Mouse (Mus musculus): Measurements from ENCODE around the gene Gpr137.

Gene Gpr137

GRCm38 (mm10) chr19:6941372-6942248 lies 670 bp downstream of the Gpr137 start, which contains the start of gene Bad:
Gene Bad, plus strand, starts transcription at chr19:6941861.
- WGBS: 1% methylated on average over 83 of the region's 83 CpGs

- WGBS: 13% methylated on average over 29 of the region's 29 CpGs
Measured at GRCm38 (mm10) chr19:6940396-6941351, 1.6 kb downstream of the Gpr137 start.

- 66% methylated on average over 20 of the region's 20 CpGs for WGBS
Measured at GRCm38 (mm10) chr19:6939106-6940002, 2.9 kb downstream of the Gpr137 start.

- WGBS: 62% methylated on average over 16 of the region's 16 CpGs
Measured at GRCm38 (mm10) chr19:6937541-6938465, 4.5 kb downstream of the Gpr137 start.

- 23% methylated on average over 3 of the region's 3 CpGs for WGBS
Measured at GRCm38 (mm10) chr19:6936299-6936698, 6.0 kb downstream of the Gpr137 start.

GRCm38 (mm10) chr19:6934195-6934977 lies 7.9 kb downstream of the Gpr137 start, which contains the start of gene Kcnk4:
Gene Kcnk4, minus strand, starts transcription at chr19:6934515.
- 9% methylated on average over 23 of the region's 23 CpGs for WGBS

GRCm38 (mm10) chr19:6933436-6934194 lies 8.7 kb downstream of the Gpr137 start:
- 3% methylated on average over 58 of the region's 58 CpGs for WGBS

GRCm38 (mm10) chr19:6933102-6933435 lies 9.2 kb downstream of the Gpr137 start:
- WGBS: 31% methylated on average over 4 of the region's 4 CpGs

- 58% methylated on average over 1 of the region's 1 CpGs for WGBS
Measured at GRCm38 (mm10) chr19:6932018-6932417, 10.3 kb downstream of the Gpr137 start.

- 17% methylated on average over 2 of the region's 2 CpGs for WGBS
Measured at GRCm38 (mm10) chr19:6931002-6931401, 11.3 kb downstream of the Gpr137 start.

- 42% methylated on average over 9 of the region's 9 CpGs for WGBS
Measured at GRCm38 (mm10) chr19:6928080-6928479, 14.2 kb downstream of the Gpr137 start.

GRCm38 (mm10) chr19:6926559-6927255 lies 15.6 kb downstream of the Gpr137 start:
- WGBS: 51% methylated on average over 26 of the region's 26 CpGs

- 52% methylated on average over 40 of the region's 40 CpGs for WGBS
Measured at GRCm38 (mm10) chr19:6925611-6926329, 16.5 kb downstream of the Gpr137 start.

GRCm38 (mm10) chr19:6925307-6925573 lies 17.0 kb downstream of the Gpr137 start, which contains the start of gene Catsperz:
Gene Catsperz, minus strand, starts transcription at chr19:6925380.
- 20% methylated on average over 9 of the region's 9 CpGs for WGBS

GRCm38 (mm10) chr19:6924461-6925306 lies 17.6 kb downstream of the Gpr137 start:
- WGBS: 18% methylated on average over 39 of the region's 39 CpGs

- WGBS: 51% methylated on average over 6 of the region's 6 CpGs
Measured at GRCm38 (mm10) chr19:6922901-6923735, 19.2 kb downstream of the Gpr137 start.

Measured in cerebral cortex, adult 2 months (tissue).